8 mouse cellular contexts compared by ENCODE assay signal in genomic region chr13:43304018-43304431, GRCm38 (mm10). TPM values are rescaled to one million over a fixed set of nuclear protein-coding genes. Genes with fewer than 3 reads are reported as not detected.
DNase-seq lines count a peak whose midpoint lies in the region; ATAC-seq lines count a peak whose summit lies in the region.

Gene Gfod1, minus strand, starts transcription at chr13:43304172.

- DNase-seq in WW6 (ENCODE audit: low read depth, low spot score) = peak; percentile 86
- peak; percentile 94 to 95 for DNase-seq in gastrocnemius, adult 8-10 months (ENCODE audit: low spot score in 2 of 2)
- peak; percentile 39 for DNase-seq in hindlimb bud, embryonic 11.5 days (ENCODE audit: extremely low spot score, low read depth, low spot score)
- DNase-seq in left cerebral cortex, adult 8-10 months (ENCODE audit: low spot score in 2 of 2) = peak; percentile 90 to 94
- DNase-seq in right cerebral cortex, postnatal 10 days (ENCODE audit: low spot score in 2 of 2) = peak; percentile 96
- DNase-seq in urinary bladder, postnatal 25 days (ENCODE audit: low spot score) = peak; percentile 90

- peaks cover 59% of the 10 kb centered on the region for H3K4me1 ChIP-seq in megakaryocyte, embryonic 14.5 days

- peak; percentile 87 for ATAC-seq in common myeloid progenitor, adult 5-6 weeks (replicated peaks; ENCODE audit: low read depth, poor library complexity, severe bottlenecking)

- H3K4me3 ChIP-seq in megakaryocyte, embryonic 14.5 days (replicated peaks) = peak within 1 kb of the TSS; percentile 94

- H3K9me3 ChIP-seq in megakaryocyte, embryonic 14.5 days = peaks cover under 1% of the 10 kb centered on the region; the same call in 1 of the 2 replicates

- H3K27me3 ChIP-seq in megakaryocyte, embryonic 14.5 days (replicated peaks) = no peaks in the 10 kb centered on the region

- peaks cover 24% of the 10 kb centered on the region for H3K36me3 ChIP-seq in megakaryocyte, embryonic 14.5 days (replicated peaks; ENCODE audit: low read length)

RNA-seq across cellular contexts. Expression of gene Gfod1, which starts in this region (rescaled TPM):
- 7.4 and 11.2 TPM in 2 replicates for total RNA-seq in common myeloid progenitor, adult 5-6 weeks (2017)
- 1 to 10 TPM; 3.6 to 4.9 (median 4.3) TPM for total RNA-seq in gastrocnemius, adult 8-10 months (2022)
- 10 to 100 TPM; 71.5 to 88.4 (median 78.8) TPM for total RNA-seq in left cerebral cortex, adult 8-10 months (2022)
- 5.5 and 23.4 TPM in 2 replicates for polyA plus RNA-seq in megakaryocyte, embryonic 14.5 days (2012; ENCODE audit: insufficient read depth, low replicate concordance)

Comparison
In these comparisons a context has a peak if more than half of its experiments do, and no peak if none do; other contexts are left out.
1. Peak in every context shown above with its lines: DNase-seq, ATAC-seq and H3K4me3 ChIP-seq.
2. DNase-seq: peak in every context shown above with its lines; median percentile 96 in right cerebral cortex, postnatal 10 days; 94 in gastrocnemius, adult 8-10 months; 92 in left cerebral cortex, adult 8-10 months; 90 in urinary bladder, postnatal 25 days; 86 in WW6; 39 in hindlimb bud, embryonic 11.5 days.